Mouse (Mus musculus) neural tube, embryonic 13.5 days (tissue): Measurements from ENCODE around the gene Cep250. TPM values are rescaled to one million over a fixed set of nuclear protein-coding genes. Genes with fewer than 3 reads are reported as not detected.
"Not testable (repeated sequence)": the region's sequence is repeated elsewhere in the genome, so short reads cannot be mapped to it uniquely, and the experiment has no call there.

ENCODE experiments used
- ATAC-seq: fragments of 200-750 bp; cut with Nextera tagmentation; 2 replicates; pipeline ENCODE4 v1.8.0; 2017; ENCODE audit warnings: low read depth, mild to moderate bottlenecking, moderate TSS enrichment, moderate library complexity
- H3K27ac ChIP-seq: fragments of 300-500 bp; sonication (generic); replicated peaks from 2 replicates; pipeline ENCODE4 v1.5.1; 2015; ENCODE audit warnings: moderate library complexity, mild to moderate bottlenecking, inconsistent platforms
- H3K27me3 ChIP-seq: fragments of 300-500 bp; sonication (generic); 2 replicates; pipeline ENCODE4 v1.6.1; 2015; ENCODE audit warnings: mild to moderate bottlenecking, inconsistent platforms
- H3K36me3 ChIP-seq: fragments of 300-500 bp; sonication (generic); 2 replicates; pipeline ENCODE4 v1.6.1; 2015; ENCODE audit warnings: mild to moderate bottlenecking, inconsistent platforms
- H3K4me1 ChIP-seq: fragments of 300-500 bp; sonication (generic); replicated peaks from 2 replicates; pipeline ENCODE4 v1.6.1; 2015; ENCODE audit warnings: inconsistent platforms
- H3K4me2 ChIP-seq: fragments of 300-500 bp; sonication (generic); 2 replicates; pipeline ENCODE4 v1.6.1; 2015; ENCODE audit warnings: inconsistent platforms, mild to moderate bottlenecking, moderate library complexity
- H3K4me3 ChIP-seq: fragments of 300-500 bp; sonication (generic); 2 replicates; pipeline ENCODE4 v1.5.1; 2015; ENCODE audit warnings: mild to moderate bottlenecking, inconsistent platforms
- H3K9ac ChIP-seq: fragments of 300-500 bp; sonication (generic); 2 replicates; pipeline ENCODE4 v1.6.1; 2015; ENCODE audit warnings: moderate library complexity, mild to moderate bottlenecking, inconsistent platforms
- H3K9me3 ChIP-seq: fragments of 300-500 bp; sonication (generic); 2 replicates; pipeline ENCODE4 v1.6.1; 2016; ENCODE audit warnings: inconsistent platforms
- WGBS: fragments of 180-500 bp; shearing (Covaris S2); methylation state at CpG from one replicate; pipeline ENCODE4 v1.1.7; 2015; 5-methylcytosine and 5-hydroxymethylcytosine counted together
- polyA plus RNA-seq: library from polyadenylated mRNA; unstranded; fragments of >200 nt; fragmentation: Nextera tagmentation; extraction: Ambion mirVana; gene quantifications from 2 replicates; pipeline ENCODE4 v1.2.1, GENCODE M21; 2015

The Cep250 gene
- 13.6 and 18.6 TPM in 2 replicates for polyA plus RNA-seq

DNA sequence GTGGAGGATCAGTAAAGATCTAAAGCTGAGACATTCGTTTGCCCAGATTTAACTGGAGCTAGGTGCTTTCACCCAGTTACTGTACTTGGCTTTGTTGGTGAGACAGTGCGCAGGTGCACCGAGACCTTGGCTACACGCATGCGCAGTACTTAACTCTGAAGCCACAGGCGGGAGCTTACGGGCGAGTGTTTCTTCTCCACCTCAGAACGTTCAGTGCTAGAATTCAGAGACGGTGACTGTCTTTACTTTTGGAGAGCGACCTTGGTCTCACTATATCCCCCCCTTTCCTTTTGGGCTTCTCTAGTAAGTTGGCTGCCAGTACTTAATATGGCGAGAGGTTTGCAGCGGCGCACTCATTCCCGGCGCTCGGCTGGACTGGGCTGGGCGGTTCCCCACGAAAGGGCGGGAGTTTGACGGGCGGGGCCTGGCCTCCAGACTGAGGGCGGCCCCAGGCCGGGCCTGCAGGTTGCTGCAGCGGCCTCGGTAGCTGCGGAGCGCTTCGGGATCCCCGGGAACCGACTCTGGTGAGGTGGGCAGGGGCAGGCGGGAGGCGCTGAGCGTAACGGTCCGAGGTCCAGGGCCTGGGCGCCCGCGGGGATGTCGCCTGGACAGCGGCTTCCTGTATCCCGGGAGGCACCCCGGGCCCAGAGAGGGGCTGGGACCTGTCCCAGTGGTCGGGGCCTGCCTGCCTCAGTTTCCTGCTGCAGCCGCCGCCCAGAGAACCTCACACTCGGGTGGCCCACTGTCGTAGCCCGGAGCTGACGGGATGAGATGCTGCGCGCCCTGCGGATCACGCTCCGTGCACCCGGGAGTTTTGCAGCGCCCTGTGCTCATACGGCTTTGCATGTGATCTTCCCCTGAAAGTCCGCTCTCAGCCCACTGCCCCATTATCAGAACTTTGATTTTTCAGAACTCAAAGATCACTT is at the start of gene Cep250:
Cep250 (plus strand) TSS at position 325 of the 926 bp plus-strand sequence.
- Histone ChIP-seq H3K27me3 (peaks cover 6% of the 10 kb centered on the region), H3K9me3 (no peaks in the 10 kb centered on the region), H3K27ac (peak within 1 kb of the TSS; percentile 92), H3K4me2 (peak within 1 kb of the TSS; percentile 72), H3K4me3 (peak within 1 kb of the TSS; percentile 94), H3K9ac (peak within 1 kb of the TSS; percentile 93), H3K36me3 (0 out of 2 replicates have a peak, but pooled peaks cover 3% of the 10 kb centered on the region), H3K4me1 (peaks cover 10% of the 10 kb centered on the region)
- WGBS, result under 1% methylated on average over 59 of the region's 59 CpGs
- ATAC-seq, result peak; percentile 96

DNA sequence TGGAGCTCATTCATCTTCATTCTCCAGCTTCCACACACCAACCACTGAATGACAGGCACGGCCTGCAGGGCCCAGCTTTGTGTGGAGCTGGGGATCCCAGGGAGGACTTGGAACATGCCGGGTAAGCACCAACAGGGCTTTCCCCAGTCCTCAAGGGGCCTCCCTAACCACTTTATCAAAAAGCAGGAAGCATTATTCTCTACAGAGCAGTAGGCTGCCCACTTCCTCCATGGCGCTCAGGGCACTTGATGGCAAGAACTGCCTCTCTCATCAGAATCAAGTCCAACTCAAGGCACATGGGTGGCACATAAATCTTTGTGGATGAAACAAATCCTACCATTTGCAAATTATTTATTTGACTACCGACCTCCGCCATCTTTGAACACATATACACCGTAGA is 41.6 kb upstream of the Cep250 start:
- Histone ChIP-seq H3K36me3 (peaks cover 61% of the 10 kb centered on the region), H3K4me3 (no peak overlapping the region), H3K4me1 (no peaks in the 10 kb centered on the region), H3K27ac (no peak overlapping the region), H3K4me2 (no peak overlapping the region), H3K9me3 (no peaks in the 10 kb centered on the region), H3K9ac (no peak overlapping the region), H3K27me3 (no peaks in the 10 kb centered on the region)
- 93% methylated on average over 6 of the region's 6 CpGs for WGBS
- no peak for ATAC-seq

DNA sequence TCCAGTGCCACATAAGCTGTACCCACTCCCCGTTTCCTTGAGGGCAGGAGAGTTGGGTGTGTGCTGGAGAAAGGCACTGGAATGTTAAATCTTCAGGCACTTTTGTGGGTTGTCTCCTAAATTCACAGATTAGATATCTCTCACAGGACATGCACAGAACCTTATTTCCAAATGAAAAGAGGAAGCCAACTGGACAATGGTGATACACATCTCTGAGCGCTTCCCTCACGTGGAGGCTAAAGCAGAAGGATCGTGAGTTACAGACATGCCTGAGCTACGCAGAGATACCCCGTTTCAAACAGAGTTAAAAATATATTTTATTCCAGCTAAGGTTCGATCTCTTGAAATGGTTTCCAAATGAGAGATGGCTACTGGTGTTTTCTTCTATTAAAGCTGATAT is 33.1 kb upstream of the Cep250 start:
- 92% methylated on average over 7 of the region's 7 CpGs for WGBS
- no peak for ATAC-seq
- no peak overlapping the region for H3K27ac ChIP-seq
- H3K36me3 ChIP-seq, result peaks cover 26% of the 10 kb centered on the region
- H3K4me3 ChIP-seq, result no peak overlapping the region
- H3K27me3 ChIP-seq, result no peaks in the 10 kb centered on the region
- no peaks in the 10 kb centered on the region for H3K9me3 ChIP-seq
- no peak overlapping the region for H3K9ac ChIP-seq
- H3K4me1 ChIP-seq, result peaks cover 1% of the 10 kb centered on the region; the same call in 1 of the 2 replicates
- no peak overlapping the region for H3K4me2 ChIP-seq

DNA sequence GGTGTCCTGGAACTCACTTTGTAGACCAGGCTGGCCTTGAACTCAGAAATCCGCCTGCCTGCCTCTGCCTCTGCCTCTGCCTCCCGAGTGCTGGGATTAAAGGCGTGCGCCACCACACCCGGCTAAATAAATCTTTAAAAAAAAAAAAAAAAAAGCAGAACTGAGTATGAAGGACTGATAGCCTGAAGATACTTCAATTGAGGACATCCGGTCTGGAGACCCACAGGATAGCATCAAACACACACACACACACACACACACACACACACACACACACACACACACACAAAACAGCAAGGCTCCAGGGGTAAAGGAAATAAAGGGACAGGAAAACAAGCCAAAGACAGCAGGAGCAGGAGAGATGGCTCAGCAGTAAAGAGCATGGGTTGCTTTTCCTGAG is 31.0 kb upstream of the Cep250 start:
- WGBS, result 94% methylated on average over 6 of the region's 6 CpGs
- H3K27me3 ChIP-seq, H3K9me3 ChIP-seq, H3K27ac ChIP-seq, H3K4me2 ChIP-seq, H3K4me3 ChIP-seq, H3K9ac ChIP-seq, ATAC-seq: not testable (repeated sequence)
- Histone ChIP-seq H3K36me3 (peaks cover 16% of the 10 kb centered on the region), H3K4me1 (peaks cover 17% of the 10 kb centered on the region)

DNA sequence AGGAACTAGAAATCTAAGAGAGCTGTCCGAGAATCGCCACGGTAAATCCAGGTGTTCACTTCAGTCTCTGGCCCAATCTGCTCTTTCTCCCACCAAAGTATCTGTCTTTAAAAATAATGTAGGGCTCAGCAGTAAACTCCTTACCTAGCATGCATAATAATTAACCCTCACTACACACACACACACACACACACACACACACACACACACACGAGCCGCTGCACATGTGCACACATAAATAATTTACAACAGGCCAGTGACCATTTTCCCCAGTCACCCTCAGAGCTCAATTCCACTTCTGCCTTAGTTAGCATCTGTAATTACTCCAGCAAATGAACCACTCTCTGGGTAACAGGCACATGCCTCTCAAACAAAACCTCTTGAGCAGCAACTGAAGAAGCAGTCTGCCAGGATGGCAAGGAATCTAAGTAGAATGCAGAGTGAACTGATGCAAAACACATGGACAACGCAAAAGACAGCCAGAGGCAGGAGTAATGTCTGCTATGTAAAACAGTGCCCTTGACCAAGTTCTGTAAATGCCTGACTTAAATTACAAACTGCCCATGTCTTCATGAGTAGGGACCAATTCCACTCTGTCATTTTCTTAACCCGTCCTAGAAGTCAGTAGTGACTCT is 27.4 kb upstream of the Cep250 start:
- Histone ChIP-seq H3K27me3 (no peaks in the 10 kb centered on the region), H3K27ac (no peak overlapping the region), H3K4me3 (peak overlapping the region; percentile 67), H3K4me2 (peak overlapping the region; percentile 89), H3K9me3 (no peaks in the 10 kb centered on the region), H3K9ac (peak overlapping the region; percentile 78), H3K4me1 (peaks cover 23% of the 10 kb centered on the region), H3K36me3 (0 out of 2 replicates have a peak, but pooled peaks cover 3% of the 10 kb centered on the region)
- WGBS, result 70% methylated on average over 7 of the region's 7 CpGs
- no peak for ATAC-seq

DNA sequence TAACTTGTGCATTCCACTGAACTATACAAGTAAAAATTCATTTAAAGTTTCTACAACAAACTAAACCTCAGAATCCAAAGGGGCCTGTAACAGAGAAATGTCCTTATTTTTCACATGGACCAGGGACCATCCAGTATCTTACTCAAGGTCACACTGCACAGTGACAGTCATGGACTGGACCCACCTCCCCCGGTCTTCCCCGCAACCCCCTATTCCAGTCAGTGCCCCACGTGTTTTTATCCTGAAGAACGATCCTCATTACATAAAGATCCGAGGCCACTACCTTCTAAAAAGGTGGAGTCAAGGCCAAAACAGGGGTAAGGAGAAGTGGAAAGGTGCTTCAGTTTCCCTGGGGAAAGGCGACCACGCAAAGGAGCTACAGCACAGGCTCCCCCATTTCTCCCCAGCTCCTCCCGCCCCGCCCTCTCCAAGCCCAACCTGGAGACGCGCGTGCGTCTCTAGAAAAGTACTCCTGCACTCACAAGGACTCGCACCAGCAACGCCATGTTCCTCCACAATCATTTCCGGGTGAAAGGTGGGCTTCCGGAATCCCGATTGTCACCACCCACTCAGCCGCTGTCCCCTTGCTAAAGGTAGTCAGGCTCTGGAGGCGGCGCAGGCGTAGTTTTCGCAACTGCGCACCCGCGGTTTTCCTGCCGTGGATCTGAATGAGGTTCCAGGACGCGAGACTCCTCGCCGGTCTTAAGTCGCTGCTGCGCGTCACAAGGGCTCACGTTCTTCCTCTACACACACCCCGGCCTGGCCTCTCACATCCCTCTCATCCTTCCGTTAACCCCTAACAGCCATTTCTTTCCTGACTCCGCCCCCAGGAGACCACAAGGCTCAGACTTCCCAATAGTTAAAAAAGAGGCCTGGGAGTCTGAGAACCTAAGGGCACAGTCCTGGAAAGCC is 26.5 kb upstream of the Cep250 start, which contains the start of gene Uqcc1:
Uqcc1 (minus strand) TSS at position 780 of the 912 bp plus-strand sequence.
- peak within 1 kb of the TSS; percentile 89 for H3K27ac ChIP-seq
- ATAC-seq, result peak; percentile 95
- under 1% methylated on average over 38 of the region's 38 CpGs for whole genome bisulfite sequencing
- no peaks in the 10 kb centered on the region for H3K36me3 ChIP-seq
- H3K9ac ChIP-seq, result peak within 1 kb of the TSS; percentile 78
- H3K4me1 ChIP-seq, result peaks cover 23% of the 10 kb centered on the region
- H3K4me2 ChIP-seq, result peak within 1 kb of the TSS; percentile 89
- H3K27me3 ChIP-seq, result no peaks in the 10 kb centered on the region
- no peaks in the 10 kb centered on the region for H3K9me3 ChIP-seq
- peak within 1 kb of the TSS; percentile 67 for H3K4me3 ChIP-seq

DNA sequence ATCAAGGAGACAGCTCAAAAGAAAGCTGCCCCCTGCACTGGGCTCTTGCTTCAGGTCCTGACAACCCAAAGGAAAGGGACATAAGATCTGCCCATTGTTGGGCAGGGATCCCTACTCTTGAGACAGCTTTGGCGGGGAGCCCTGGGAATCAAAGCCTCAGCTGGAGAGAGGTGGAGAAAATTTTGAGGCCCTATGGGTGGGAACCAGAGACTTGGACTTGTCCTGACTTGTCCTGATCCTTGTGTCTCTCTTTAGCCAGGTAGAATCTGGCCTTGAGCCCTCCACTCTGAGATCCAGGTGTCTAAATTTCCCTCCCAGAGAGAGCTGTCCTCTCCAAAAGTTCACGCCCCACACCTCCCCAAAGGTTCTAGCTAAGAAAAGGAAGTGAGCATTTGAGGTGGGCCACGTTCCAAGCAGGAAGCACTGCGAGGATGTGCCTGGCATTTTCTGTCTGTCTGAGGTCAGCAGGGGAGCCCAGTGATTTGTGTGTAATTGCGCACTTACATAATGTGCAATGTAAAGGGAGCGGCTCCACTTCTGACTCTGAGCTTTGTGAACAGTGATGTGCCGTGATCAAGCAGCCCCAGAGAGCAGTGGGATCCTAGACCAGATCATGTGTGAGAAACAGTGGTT is 16.2 kb upstream of the Cep250 start:
- Histone ChIP-seq H3K9me3 (no peaks in the 10 kb centered on the region), H3K27ac (no peak overlapping the region), H3K27me3 (no peaks in the 10 kb centered on the region), H3K4me3 (no peak overlapping the region), H3K36me3 (no peaks in the 10 kb centered on the region), H3K4me1 (peaks cover 29% of the 10 kb centered on the region), H3K4me2 (no peak overlapping the region), H3K9ac (no peak overlapping the region)
- 67% methylated on average over 7 of the region's 7 CpGs for WGBS
- ATAC-seq, result no peak

DNA sequence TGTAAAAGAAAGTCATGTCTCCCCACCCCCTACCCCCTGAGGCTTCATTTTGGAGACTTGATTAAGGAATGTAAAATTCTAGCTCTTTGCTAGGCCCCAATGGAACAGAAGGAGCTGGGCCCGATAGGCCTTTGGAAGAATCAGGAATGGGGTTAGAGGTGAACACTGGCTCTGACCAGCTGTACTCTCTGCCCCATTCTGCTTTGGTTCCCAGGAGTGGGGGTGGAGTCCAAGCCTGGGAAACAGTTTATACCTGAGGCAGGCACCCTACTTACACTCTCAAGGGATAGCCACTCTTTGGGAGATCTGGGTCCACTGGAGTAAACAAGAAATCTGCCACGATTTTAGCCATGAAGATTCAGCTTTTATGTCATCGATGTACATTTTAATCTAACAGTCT is 15.6 kb upstream of the Cep250 start, which contains the start of gene Gm15557:
Gm15557 (plus strand) TSS at position 48 of the 400 bp plus-strand sequence.
- Histone ChIP-seq H3K9me3 (no peaks in the 10 kb centered on the region), H3K27me3 (no peaks in the 10 kb centered on the region), H3K4me3 (no peak within 1 kb of the TSS), H3K4me1 (peaks cover 35% of the 10 kb centered on the region), H3K9ac (no peak within 1 kb of the TSS), H3K27ac (no peak within 1 kb of the TSS), H3K4me2 (no peak within 1 kb of the TSS), H3K36me3 (no peaks in the 10 kb centered on the region)
- 94% methylated on average over 3 of the region's 3 CpGs for WGBS
- ATAC-seq, result no peak

DNA sequence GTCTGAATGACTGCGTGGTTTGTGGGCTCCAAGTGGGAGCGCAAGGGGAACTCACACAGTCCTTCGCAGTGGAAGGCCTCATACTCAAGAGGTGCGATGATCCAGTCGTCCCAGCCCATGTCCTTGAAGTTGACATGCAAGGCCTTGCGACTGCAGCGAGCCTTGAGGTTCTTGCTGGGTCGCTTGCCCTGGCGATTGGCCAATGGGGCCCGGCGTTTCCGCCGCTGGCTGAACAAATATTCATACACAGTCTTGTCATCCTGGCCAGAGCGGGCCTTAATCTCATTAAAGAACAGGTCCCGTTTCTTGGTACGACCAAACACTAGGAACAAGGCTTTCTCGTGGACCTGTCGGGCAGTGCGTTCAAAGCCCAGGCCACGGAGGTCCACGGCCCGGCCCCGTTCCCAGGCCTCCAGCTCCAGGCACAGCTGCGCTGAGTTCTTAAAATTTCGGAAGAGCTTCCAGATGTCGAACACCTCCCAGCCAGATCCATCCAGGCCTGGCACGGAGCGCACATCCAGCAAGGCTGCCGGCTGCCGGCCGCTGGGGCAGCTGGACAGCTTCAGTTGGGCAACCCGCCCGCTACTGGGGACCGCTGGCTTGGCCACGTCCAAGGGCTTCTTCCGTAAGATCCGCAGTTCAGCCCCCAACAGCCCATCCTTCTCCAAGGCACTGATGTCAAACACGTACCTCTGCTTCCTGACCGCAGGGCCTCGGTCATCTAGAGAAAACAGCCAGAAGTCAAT is 14.4 kb upstream of the Cep250 start:
- Histone ChIP-seq H3K4me2 (no peak overlapping the region), H3K4me3 (no peak overlapping the region), H3K4me1 (peaks cover 46% of the 10 kb centered on the region), H3K27me3 (no peaks in the 10 kb centered on the region), H3K9ac (no peak overlapping the region), H3K36me3 (no peaks in the 10 kb centered on the region), H3K27ac (no peak overlapping the region), H3K9me3 (no peaks in the 10 kb centered on the region)
- ATAC-seq, result no peak
- WGBS, result 92% methylated on average over 40 of the region's 40 CpGs

DNA sequence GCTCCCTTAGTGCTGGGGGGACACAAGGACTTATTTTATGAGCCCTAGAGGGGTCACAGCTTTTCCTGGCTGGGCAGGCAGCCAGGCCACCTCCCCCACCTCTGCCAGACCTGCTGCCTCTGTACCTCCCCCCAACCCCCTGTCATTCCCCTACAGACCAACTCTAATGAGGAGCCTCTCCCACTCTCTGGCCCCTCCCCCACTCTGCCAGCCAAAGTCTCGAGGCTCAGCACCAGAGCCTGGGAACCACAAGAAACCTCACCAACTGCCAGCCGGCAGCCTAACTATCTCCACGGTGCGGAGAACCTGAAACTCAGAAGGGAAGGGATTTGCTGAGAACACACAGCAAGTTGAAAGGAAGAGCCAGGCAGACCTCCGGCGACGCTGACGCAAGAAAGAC is 12.8 kb upstream of the Cep250 start:
- 8% methylated on average over 8 of the region's 8 CpGs for WGBS
- Histone ChIP-seq H3K9me3 (no peaks in the 10 kb centered on the region), H3K36me3 (no peaks in the 10 kb centered on the region), H3K27ac (peak overlapping the region; percentile 10; the same call in 1 of the 2 replicates), H3K4me2 (peak overlapping the region; percentile 33), H3K4me1 (peaks cover 57% of the 10 kb centered on the region), H3K9ac (peak overlapping the region; percentile 6), H3K27me3 (no peaks in the 10 kb centered on the region), H3K4me3 (peak overlapping the region; percentile 10)
- ATAC-seq, result peak; percentile 64
